Mouse (Mus musculus): ENCODE measurements around the gene Slc9a9.

- TF ChIP-seq USF1 (IDR thresholded peaks at IDR 0.05; ENCODE audit: low read depth), result no peak
- TF ChIP-seq CTCF (IDR thresholded peaks at IDR 0.05; ENCODE audit: control insufficient read depth, insufficient read depth, insufficient read length), result no peak
- TF ChIP-seq MAX (IDR thresholded peaks at IDR 0.05), result no peak
- no peak for TF ChIP-seq MYOD1 (IDR thresholded peaks at IDR 0.05; ENCODE audit: control insufficient read depth, insufficient read length, low read depth)
- no peak for TF ChIP-seq MYOG (IDR thresholded peaks at IDR 0.05; ENCODE audit: control insufficient read depth, extremely low read depth, insufficient read length)
- TF ChIP-seq CEBPB (IDR thresholded peaks at IDR 0.05; ENCODE audit: low read depth), result no peak
Measured at GRCm38 (mm10) chr9:95226986-95227385, 557.3 kb downstream of the Slc9a9 start.

Data from C2C12 (cell line).